ENCODE assay signal across 24 mouse cellular contexts in the genomic region with DNA sequence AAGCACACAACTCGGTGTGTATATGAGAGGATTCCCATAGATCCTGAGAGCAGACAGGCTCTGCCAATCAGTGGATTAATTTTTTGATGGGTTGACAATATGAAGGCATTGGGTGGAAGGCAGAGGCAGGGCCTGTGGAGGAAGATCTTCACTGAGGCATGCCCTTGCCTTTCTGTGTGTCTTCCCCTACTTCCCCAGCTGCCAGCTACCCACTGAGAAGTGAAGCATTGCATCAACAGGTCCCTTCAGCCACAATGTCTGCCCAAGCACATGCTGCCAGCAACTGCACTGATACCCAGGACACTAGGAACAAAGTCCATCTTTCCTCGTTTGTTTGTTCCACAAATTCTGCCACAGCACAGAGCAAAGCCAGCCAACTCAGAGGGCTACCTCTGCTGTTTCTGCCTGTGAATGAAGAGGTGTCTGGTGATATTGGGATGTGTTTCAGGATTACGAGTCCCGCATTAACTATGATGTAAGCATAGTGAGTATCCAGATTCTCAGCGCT.
"Had no signal": no experiment of that assay in that cellular context is flagged by ENCODE, and none has a peak within 500 bp of the region (broad histone marks: within the 10 kb centered on the region; RNA-seq: fewer than 3 reads in every experiment).

No protein-coding gene starts in this region.

- H3K27ac ChIP-seq: gastrocnemius, adult 2 months; heart, embryonic 10.5 days; hindbrain, embryonic 10.5 days; hindbrain, embryonic 12.5 days; hindbrain, embryonic 14.5 days; intestine, embryonic 15.5 days; layer of hippocampus, adult 2 months; limb, embryonic 10.5 days; limb, embryonic 12.5 days; liver, embryonic 13.5 days; liver, embryonic 15.5 days had no signal

- ATAC-seq: inflammation-experienced regulatory T-cells, adult 6 months; intestine, embryonic 15.5 days; intestine, postnatal 0 days had no signal

- H3K36me3 ChIP-seq: heart, embryonic 10.5 days; heart, embryonic 12.5 days; hindbrain, embryonic 10.5 days; hindbrain, embryonic 12.5 days; intestine, embryonic 15.5 days; limb, embryonic 10.5 days; limb, embryonic 12.5 days; liver, embryonic 13.5 days; liver, embryonic 15.5 days had no signal

- H3K27me3 ChIP-seq: heart, embryonic 12.5 days; hindbrain, embryonic 12.5 days; intestine, embryonic 15.5 days; limb, embryonic 12.5 days; liver, embryonic 13.5 days; liver, embryonic 15.5 days had no signal

- H3K4me2 ChIP-seq: heart, embryonic 12.5 days; hindbrain, embryonic 12.5 days; hindbrain, embryonic 14.5 days; intestine, embryonic 15.5 days; limb, embryonic 12.5 days; liver, embryonic 13.5 days; liver, embryonic 15.5 days had no signal

- DNase-seq: gastrocnemius, adult 2 months; gastrocnemius, postnatal 10 days; gastrocnemius, postnatal 25 days; heart, adult 18-20 months; heart, postnatal 10 days; heart, postnatal 4 days; kidney, adult 18-20 months; kidney, adult 8-10 months; kidney, postnatal 10 days; kidney, postnatal 25 days; kidney, postnatal 4 days; liver, embryonic 13.5 days had no signal

- H3K4me3 ChIP-seq: gastrocnemius, adult 2 months; heart, embryonic 10.5 days; heart, embryonic 12.5 days; hindbrain, embryonic 10.5 days; hindbrain, embryonic 12.5 days; intestine, embryonic 15.5 days; layer of hippocampus, adult 2 months; limb, embryonic 10.5 days; limb, embryonic 12.5 days; liver, embryonic 13.5 days; liver, embryonic 15.5 days had no signal

- H3K4me1 ChIP-seq: heart, embryonic 10.5 days; heart, embryonic 12.5 days; intestine, embryonic 15.5 days; limb, embryonic 10.5 days; liver, embryonic 15.5 days had no signal

- H3K9me3 ChIP-seq: heart, embryonic 10.5 days; heart, embryonic 12.5 days; hindbrain, embryonic 10.5 days; hindbrain, embryonic 12.5 days; intestine, embryonic 15.5 days; limb, embryonic 10.5 days; limb, embryonic 12.5 days; liver, embryonic 13.5 days; liver, embryonic 15.5 days had no signal

- H3K9ac ChIP-seq: heart, embryonic 12.5 days; hindbrain, embryonic 12.5 days; hindbrain, embryonic 14.5 days; intestine, embryonic 15.5 days; limb, embryonic 12.5 days; liver, embryonic 13.5 days; liver, embryonic 15.5 days had no signal
